Mouse (Mus musculus): Measurements from ENCODE around the gene Ppp2r2c.

Ppp2r2c gene

DNA sequence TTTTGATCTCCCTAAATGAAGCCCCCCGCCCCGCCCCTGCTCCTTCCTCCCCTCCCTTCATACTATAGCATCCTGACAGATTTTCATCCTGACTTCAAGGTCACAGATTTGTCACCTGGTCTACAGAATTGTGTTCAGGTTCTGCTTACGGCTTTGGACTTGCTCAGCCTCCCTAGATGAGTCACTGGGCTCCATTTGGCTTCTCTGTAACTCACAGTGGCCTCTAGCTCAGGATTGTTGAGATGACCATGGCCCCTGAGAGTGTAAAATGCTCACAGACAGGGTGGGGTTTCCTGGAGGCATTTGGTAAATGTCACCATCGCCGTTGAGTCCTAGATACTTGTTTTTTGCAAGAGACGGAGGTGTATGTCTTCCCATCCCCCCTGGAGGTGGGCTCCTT is 2.6 kb downstream of the Ppp2r2c start:
- DNase-seq (ENCODE audit: low spot score), result no peak

DNA sequence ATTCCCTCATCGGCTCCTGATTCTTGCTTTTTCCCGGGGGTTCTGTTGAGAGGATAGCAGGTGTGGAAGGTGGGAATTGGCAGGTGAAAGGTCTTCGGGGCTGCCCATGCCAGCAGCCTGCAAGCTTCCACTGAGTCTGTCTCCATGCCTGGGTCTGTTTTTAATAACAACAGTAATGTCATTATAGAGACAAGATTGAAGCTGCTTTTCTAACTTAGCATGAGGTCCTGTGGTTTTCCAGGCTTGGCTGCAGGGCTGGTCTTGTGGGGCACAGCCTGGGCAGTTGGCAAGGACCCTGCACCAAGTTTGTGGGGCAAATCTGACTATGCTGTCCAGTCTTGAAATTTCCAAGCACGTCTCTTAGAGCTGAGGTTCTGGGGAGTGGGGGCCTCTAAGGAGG is 7.6 kb downstream of the Ppp2r2c start:
- no peak for DNase-seq (ENCODE audit: low spot score)

DNA sequence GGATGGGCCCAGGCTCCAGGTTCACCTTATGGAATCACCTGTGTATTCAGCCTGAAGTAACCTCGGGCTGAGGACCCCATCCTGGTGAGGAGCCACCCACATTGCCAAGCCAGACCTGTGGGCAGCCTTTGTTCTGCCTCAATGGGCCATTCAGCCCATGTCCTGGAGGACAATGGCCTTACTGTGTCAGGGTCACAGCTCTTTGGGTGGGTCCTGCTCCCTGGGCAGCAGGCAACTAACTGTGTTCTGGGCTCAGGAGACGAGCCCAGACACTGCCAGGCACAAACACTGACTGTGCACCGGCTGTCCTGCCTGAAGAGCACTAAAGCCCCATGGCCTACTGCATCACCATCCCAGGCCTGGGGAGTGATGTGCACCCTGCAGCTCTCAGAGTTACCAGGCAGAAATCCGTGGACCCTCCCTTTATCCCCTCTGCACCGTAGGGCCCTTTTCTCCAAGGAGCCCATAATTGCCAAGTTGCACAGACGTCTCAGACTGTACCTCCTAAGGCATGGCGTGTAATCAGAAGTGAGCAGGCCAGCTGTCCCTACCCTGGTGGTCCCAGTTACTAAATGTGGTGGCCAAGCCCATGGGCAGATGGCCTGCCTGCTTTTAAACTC is 8.6 kb downstream of the Ppp2r2c start:
- no peak for DNase-seq (ENCODE audit: low spot score)

DNA sequence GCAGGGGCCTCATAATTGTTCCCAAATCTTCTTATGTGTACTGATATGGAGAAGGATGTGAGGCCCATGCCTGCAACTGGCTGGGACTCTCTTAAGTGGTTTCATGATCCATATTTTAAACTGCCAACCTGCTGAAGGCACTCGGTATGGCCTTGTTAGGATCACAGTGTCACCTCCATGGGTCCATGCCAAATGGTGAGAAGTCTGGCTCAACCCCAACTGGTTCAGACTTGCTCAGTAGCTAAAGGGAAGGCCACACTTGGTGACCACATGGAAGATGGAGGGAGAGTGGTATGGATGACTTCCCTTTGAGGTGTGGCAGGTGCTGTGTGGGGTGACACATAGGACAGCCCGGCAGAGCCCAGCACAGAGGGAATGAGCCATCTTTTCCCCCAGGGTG is 9.3 kb downstream of the Ppp2r2c start:
- DNase-seq (ENCODE audit: low spot score), result no peak

DNA sequence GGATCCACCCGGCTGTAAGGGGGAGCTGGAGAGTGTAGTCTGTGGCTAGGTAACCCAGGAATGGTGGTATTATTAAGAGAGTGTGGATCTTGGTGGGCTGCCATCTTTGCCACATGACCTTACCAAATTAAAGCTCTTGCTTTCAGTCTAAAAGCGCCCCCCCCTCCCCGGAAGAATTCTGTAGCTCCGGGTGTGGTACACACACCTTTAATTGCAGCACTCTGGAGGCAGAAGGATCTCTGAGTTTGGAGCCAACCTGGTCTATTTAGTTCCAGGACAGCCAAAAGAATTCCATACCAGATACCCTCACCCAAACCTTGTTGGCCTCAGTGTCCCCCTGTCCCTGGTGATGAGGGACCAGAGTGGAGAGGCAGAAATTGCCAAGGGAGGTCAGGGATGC is 10.5 kb downstream of the Ppp2r2c start:
- DNase-seq (ENCODE audit: low spot score), result no peak

DNA sequence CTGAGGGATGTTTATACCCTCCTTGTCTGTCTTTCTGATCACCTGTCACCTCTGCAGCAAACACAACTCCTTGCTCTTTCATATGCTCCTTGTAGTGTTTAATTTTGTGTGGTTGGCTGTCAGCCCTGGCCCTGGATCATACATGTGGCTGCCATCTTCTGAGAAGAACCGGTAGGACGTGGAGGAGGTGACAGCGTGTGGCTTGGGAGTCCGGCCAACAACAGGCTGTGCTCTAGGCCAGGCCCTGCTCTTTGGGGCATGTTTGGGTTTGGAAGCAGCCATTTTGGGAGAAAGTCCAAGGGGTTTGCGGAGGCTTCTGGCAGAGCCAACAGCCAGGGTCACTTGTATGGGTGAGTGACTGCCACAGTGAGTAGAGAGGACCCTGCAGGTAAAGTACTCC is 12.3 kb downstream of the Ppp2r2c start:
- no peak for DNase-seq (ENCODE audit: low spot score)

DNA sequence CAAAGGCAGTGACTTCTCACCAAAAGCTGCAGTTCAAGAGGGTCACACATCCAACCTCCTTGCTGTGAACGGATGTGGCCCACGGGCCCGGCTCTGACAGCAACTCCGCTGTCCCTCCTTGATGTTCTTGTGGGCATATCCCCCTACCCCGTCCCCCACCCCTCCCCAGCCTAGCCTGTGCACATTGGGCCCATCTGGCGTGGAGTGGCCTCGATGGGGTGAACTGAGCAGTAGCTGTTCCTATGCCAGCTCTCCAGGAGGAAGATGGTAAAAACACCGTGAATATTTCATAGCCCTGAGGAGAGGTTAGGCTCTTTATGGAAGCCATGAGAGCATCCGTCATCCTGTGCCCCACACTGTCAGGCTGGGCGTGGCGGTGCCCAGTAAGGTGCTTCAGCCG is 15.2 kb downstream of the Ppp2r2c start:
- DNase-seq (ENCODE audit: low spot score), result no peak

DNA sequence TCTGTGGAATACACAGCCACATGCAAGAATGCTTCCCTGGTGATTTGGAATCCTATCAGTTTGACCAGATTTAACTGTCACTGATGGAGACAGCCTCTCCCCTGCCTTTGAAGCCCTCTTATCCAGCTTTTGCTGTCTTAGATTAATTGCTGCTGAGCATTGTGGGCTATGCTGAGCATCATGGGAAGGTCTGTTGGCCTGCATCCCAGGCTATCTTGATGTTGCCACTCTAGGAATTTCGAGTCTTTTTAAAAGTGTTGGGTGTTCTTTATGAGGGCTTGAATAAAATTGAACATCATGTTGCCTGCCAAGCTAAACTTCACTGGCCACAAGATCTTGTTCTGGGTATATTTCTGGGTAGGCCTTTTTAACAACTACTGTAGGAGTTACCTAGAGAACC is 16.8 kb downstream of the Ppp2r2c start:
- no peak for DNase-seq (ENCODE audit: low spot score)

DNA sequence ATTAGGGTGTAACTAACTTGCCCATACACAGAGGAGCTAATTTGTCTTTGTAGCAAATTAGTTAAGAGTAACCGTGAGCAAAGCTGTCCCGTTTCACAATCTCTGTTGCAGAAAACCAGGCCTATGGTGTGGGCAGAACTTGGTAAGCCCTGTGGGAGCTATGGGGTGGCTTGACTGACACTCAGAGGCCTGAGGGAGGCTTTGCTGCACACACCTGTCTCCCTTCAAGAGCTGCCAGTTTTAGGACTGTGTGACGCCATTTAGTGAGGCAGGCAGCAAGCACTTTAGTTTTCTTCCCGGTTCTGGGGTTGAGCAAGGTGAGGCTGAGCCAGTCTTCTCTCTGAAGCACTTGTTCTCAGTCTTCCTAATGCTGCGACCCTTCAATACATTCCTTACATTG is 17.3 kb downstream of the Ppp2r2c start:
- DNase-seq (ENCODE audit: low spot score), result no peak

DNA sequence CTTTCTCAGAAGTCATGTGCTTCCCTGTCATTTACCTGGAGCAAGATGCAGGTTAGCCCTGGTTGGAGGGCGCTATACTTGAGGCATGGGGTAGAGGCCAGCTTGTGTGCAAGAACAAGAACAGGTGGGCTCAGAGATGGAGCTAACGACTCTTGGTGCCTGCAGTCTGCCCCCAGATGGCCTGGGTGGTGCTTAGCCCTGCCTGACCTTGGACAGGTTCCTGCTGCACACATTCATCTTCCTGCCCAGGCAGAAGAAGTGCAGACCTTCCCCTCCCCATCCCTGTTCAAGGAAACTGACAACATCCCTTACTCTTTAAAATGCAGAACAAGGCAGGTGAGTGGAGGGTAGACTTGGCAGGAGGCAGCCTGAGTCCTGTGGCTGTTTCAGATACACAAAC is 18.0 kb downstream of the Ppp2r2c start:
- DNase-seq (ENCODE audit: low spot score), result no peak

DNA sequence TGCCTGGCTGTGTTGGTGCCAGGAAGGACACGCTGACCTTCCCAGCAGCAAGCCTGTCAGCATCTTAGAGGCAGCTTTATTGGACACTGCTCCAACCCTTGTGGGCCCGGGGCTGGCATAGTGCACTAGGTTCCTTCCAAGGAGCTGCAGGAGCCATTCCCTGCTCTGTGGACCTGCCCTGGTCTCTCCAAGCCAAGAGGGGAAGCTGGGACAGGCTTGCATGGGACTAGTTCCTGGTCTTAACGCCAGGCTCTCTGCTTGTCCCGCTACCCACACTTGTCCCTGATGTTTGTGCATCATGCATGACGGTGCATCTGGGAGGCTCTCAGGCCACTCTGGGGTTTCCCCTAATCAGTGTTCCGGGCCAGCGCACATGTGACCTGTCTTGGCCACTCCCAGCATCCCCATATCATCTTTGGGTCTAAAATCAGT is 18.6 kb downstream of the Ppp2r2c start:
- DNase-seq (ENCODE audit: low spot score), result no peak

DNA sequence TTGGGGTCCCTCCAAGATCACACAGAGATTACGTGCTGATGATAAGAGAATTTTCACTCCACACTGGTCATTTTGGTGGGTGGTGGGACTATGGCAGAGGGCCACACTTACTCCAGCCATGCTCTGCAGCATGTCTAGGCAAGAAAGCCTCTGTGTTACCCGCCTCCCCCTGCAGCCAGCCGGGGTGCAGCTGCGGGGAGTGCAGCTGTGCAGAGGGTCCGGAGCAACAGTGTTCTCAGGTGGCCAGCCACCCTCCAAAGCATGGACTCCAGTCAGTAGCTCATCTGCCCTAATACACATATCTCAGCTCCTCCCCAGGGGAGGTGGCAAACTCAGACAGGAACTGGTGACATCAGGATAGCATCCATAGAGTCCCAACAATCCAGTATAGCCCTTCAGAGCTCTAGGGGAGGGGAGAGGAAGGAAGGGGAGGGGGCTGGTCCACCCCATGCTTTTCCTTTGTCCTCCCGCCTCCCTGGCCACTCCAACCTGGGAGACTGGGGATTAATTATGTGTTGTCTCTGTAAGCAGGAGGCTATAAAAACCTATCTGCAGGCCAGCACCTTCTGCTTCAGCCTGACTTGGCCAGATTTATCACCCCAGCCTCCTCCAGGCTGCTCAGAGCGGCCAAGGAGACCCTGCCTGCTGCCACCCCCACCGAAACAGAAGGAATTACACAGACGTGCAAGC is 19.1 kb downstream of the Ppp2r2c start:
- DNase-seq (ENCODE audit: low spot score), result no peak

DNA sequence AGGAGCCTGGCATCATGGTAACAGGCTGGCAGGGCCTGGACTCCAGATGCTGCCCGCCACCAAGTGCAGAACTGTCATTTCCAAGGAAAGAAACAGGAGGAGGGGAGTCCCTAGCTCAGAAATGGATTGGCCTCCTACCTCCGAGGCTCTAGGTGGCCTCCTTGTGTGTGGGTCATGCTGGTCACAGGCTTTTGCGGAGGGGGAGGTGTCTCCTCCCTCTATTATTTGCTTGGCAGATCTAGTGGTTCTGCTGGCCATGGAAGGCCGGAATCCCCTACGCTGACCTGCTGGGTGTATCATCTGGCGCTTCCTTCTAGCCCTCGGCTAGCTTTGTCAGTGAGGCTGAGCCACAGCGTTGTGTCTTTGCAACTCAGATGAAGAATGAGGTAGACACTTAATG is 20.2 kb downstream of the Ppp2r2c start:
- no peak for DNase-seq (ENCODE audit: low spot score)

DNA sequence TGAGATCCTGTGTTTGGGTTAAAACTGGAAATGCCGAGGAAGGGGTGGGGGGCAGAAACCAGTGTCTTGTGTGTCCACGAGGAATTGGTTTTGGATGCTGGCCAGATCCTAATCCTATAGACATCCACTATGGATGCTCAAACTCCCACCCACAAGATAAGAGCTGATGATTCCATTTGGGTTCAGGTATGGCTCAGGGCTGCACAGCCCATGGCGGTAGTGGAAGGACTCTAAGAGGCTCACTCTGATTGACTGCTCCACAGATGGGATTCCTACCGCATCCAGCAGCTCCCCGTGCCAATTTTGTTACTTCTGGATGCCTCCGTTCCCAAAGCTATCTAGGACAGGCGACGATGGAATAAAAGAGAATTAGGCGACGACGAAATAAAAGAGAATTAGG is 20.6 kb downstream of the Ppp2r2c start:
- no peak for DNase-seq (ENCODE audit: low spot score)

DNA sequence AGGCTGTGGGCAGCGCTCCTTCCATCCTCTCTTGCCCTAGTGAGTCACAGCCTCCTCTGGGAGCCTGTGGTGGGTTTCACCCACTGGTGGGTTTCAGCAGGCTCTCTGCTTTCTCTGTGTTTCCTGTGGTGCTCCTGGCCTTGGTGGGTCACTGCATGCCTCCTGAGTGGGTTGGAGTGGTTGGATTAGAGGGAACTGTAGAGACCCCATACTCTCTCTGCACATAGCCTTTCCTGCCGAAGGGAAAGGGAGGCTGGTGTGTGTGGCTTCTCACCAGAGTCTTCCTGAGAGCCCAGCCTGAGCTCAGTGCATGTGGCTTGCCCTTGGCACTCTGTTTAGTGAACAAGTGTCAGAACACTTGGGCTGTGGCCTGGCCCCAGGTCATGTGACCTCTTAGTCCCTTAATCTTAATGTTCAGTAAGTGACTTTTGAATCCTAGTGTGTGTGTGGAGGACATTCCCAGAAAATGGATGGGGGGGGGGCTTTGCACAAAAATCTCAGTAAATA is 21.1 kb downstream of the Ppp2r2c start:
- no peak for DNase-seq (ENCODE audit: low spot score)

DNA sequence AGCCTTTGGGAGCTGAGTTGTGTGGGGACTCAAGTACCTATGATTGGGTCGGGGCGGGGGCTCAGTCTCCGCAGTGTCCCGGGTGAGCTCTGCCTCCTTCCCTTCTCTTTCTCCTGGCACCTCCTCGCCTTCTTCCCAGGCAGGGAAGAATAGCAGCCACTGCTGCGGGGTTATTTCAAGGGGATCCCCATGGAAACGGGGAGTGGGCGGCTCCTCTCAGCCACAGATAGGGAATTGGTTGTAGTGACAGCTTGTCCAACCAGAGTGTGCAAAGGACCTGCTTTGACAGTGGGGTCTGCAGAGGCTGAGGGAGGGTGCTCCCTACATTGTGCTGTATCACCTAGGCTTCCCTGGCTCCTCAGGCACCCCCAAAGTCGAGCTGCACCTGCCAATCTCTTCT is 22.5 kb downstream of the Ppp2r2c start:
- no peak for DNase-seq (ENCODE audit: low spot score)

DNA sequence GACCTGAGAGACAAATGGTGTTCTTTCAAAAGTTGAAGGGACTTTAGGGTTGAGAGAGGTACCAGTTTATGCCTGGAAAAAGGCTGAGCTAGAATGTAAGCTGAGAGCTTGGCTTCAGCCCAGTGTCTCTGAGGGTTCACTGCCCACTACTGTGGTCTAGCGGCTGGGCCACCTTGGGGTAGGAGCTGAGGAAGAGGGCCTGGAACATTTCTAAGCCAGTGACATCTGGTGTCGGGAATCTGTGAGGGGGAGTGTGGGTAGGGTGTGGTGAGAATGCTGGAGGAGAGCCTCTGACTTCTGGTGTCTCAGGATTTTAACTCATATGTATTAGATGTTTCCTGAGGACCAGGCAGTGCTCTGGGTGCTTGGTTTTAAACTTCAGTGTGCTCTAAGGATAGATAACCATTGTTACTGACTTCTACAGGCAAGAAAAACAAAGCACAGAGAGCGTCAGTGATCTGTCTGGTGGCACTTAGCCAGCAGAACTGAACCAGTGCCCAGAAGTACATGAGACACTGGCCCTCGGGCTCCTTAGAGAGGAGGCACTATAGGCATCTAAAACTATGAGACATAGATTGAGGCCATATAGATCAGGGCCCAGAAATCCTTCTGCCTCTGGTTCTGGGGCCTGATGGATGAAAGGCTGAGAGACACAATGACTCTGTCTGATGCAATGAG is 23.6 kb downstream of the Ppp2r2c start:
- no peak for DNase-seq (ENCODE audit: low spot score)

DNA sequence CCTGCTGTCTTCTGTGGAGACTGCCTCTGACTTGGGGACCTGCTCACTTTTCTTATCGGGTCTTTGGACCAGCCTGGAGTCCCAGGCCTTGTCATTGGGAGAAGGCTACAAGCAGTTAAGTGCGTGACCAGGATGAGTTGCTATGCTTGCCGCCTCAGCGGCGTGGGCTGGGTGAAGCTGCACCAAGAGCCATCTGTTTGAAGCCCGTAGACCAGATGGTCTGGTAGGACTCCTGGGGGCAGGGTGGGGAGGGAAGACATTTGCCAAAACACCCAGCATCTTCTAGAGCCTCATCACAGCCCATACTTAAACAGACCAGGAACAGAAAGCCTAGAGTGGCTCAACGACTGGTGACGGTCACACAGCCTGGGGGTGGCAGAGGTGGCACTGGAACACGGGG is 24.9 kb downstream of the Ppp2r2c start:
- no peak for DNase-seq (ENCODE audit: low spot score)

DNA sequence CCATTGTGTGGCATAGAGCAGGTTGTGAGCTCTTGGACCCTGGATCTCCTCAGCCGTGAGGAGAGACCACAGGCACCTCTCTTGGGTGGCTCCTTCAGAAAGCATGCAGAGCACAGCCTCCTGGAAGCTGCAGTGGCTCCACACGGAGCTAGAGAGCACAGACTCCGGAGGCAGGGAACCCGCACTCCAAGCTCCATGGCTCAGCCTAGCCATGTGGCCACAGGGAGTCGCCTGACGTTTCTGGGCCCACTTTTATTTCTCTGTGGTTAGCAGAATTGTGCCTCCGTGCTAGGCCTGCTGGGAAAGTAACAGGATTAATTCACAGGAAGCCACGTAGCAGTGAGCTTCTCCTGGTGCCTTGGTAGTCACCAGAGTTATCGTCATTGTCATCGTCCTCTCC is 25.8 kb downstream of the Ppp2r2c start:
- no peak for DNase-seq (ENCODE audit: low spot score)

DNA sequence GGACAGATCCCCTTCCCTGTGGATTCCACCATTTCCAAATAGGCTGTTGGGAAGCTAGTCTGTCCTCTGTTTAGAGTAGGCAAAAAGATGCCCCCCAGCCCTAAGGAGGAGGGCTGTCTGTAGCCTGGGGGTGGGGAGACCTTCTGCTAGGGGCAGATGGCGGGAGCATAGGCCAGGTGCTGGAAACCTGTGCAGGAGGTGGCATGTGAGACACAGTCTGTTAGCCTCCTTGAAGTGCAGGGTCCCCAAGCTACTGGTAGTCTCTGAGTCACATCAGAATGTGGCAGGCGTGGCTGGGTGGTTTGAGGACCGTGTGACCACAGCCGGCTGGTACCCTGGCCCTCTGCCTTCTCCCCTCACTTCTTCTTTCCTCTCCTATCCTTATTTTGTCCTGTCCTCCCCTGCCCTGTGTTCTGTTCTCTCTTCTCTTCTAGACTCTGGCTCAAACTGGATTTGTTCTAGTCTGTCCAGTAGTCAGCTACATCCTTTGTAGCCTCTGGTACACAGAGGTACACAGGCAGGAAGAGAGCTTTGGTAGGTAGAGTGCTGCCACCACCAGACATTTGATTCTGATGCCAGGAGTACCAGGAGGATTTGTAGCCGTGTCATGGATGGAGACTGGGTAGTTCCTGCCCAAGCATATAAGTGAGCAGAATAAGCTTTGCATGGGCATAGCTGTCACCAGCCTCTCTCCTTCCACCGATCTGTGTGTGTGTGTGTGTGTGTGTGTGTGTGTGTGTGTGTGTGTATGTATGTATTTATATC is 26.5 kb downstream of the Ppp2r2c start:
- no peak for DNase-seq (ENCODE audit: low spot score)

DNA sequence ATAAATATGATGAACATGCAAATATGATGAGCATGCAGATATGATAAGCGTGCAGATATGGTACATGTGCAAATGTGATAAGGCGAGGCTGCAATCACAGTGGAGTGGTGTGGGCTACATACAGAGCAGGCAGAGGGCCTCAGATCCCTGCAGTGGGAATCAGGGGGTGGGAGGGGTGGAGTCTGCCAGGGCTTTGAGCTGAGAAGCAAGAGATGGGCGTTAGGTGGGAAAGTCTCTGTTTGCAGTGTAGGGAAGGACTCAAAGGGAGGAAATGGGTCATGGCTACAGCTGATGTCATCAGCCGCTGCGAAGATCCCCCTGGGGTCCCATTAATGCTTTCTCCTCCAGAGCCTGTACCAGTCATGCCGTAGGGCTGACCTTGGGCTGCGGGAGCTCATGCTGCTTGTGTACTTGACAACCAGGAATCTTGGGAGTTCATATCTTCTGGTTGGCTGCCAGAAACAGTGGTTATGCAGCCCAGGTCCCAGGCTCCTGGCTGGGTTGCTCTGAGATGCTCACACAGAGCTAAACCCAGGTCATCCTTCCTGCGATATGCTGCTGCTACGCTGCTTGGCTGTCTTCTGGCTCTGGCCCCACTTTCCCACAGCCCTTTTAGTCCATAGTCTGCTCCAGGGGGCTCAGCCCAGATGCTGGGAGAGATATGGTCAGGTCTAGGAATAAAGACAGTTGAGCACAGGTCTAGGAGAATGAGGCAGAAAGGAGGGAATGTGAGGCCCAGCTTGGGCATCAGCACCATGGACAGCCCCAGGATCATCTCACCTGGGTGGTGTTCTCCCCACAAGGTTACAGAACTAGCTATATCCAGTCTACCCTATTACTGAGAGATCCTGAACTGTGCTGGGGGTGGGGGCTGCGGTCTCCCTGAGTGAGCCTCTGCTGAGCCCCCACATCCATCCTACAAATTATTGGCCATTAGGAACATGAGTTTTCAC is 27.6 kb downstream of the Ppp2r2c start:
- DNase-seq (ENCODE audit: low spot score), result no peak

DNA sequence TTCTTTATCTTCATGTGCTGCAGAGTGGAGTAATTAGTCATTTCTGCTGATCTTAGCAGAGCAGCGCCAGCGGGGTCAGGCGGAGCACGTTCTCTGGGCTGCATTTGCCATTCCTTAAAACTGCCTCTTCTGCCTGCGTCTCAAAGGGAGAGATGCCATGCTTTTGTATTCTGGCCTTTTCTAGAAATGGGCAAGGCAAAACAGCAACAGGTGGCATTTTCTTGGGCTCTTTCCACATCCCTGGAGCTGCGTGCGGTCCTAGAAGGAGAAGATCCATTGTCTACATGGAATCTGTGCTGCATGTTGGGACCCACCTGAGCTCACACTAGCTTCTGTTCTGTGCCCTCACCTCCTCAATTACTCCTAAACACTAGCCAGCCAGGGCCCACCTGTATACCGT is 29.7 kb downstream of the Ppp2r2c start:
- no peak for DNase-seq (ENCODE audit: low spot score)

All from urinary bladder, postnatal 25 days (tissue).